Comparison of ENCODE assay signal across 15 mouse cellular contexts in genomic region chr5:24018621-24019261, GRCm38 (mm10). TPM values are rescaled to one million over a fixed set of nuclear protein-coding genes. Genes with fewer than 3 reads are reported as not detected.
A peak's percentile ranks its signal among the peaks of the same experiment; 100 is the strongest.
DNase-seq lines count a peak whose midpoint lies in the region; ATAC-seq lines count a peak whose summit lies in the region.
"Had no signal": no experiment of that assay in that cellular context is flagged by ENCODE, and none has a peak within 500 bp of the region (broad histone marks: within the 10 kb centered on the region; RNA-seq: fewer than 3 reads in every experiment).

No protein-coding gene starts in this region.

- no peak overlapping the region for H3K9ac ChIP-seq in heart, embryonic 12.5 days
- no peak overlapping the region for H3K9ac ChIP-seq in hindbrain, embryonic 12.5 days
- H3K9ac ChIP-seq: embryonic facial prominence, embryonic 12.5 days; limb, embryonic 12.5 days; stomach, embryonic 15.5 days had no signal

- H3K4me3 ChIP-seq in heart, embryonic 12.5 days: no peak overlapping the region
- no peak overlapping the region for H3K4me3 ChIP-seq in hindbrain, embryonic 12.5 days
- H3K4me3 ChIP-seq in midbrain, embryonic 10.5 days: no peak overlapping the region
- H3K4me3 ChIP-seq: embryonic facial prominence, embryonic 12.5 days; heart, embryonic 10.5 days; limb, embryonic 12.5 days; stomach, embryonic 15.5 days had no signal

- H3K4me2 ChIP-seq in heart, embryonic 12.5 days: no peak overlapping the region
- H3K4me2 ChIP-seq in hindbrain, embryonic 12.5 days (replicated peaks): no peak overlapping the region
- H3K4me2 ChIP-seq: embryonic facial prominence, embryonic 12.5 days; limb, embryonic 12.5 days; stomach, embryonic 15.5 days had no signal

- no peak overlapping the region for H3K27ac ChIP-seq in heart, embryonic 12.5 days (ENCODE audit: poor library complexity, severe bottlenecking)
- peak overlapping the region; percentile 89 for H3K27ac ChIP-seq in hindbrain, embryonic 12.5 days
- peak overlapping the region; percentile 42; the same call in 1 of the 2 replicates for H3K27ac ChIP-seq in midbrain, embryonic 10.5 days (replicated peaks)
- H3K27ac ChIP-seq: embryonic facial prominence, embryonic 12.5 days; heart, embryonic 10.5 days; limb, embryonic 12.5 days; stomach, embryonic 15.5 days had no signal

- no peaks in the 10 kb centered on the region for H3K36me3 ChIP-seq in heart, embryonic 12.5 days
- H3K36me3 ChIP-seq in hindbrain, embryonic 12.5 days: no peaks in the 10 kb centered on the region
- H3K36me3 ChIP-seq in midbrain, embryonic 10.5 days: peaks cover 4% of the 10 kb centered on the region; the same call in 1 of the 2 replicates
- H3K36me3 ChIP-seq: embryonic facial prominence, embryonic 12.5 days; limb, embryonic 12.5 days; stomach, embryonic 15.5 days had no signal

- H3K27me3 ChIP-seq in heart, embryonic 12.5 days (replicated peaks): no peaks in the 10 kb centered on the region
- H3K27me3 ChIP-seq in hindbrain, embryonic 12.5 days: no peaks in the 10 kb centered on the region
- H3K27me3 ChIP-seq in midbrain, embryonic 10.5 days (ENCODE audit: low read depth, poor library complexity, severe bottlenecking): no peaks in the 10 kb centered on the region
- H3K27me3 ChIP-seq: embryonic facial prominence, embryonic 12.5 days; limb, embryonic 12.5 days; stomach, embryonic 15.5 days had no signal

- peaks cover 12% of the 10 kb centered on the region; the same call in 1 of the 2 replicates for H3K4me1 ChIP-seq in heart, embryonic 12.5 days (replicated peaks)
- H3K4me1 ChIP-seq in hindbrain, embryonic 12.5 days: peaks cover 26% of the 10 kb centered on the region
- H3K4me1 ChIP-seq in midbrain, embryonic 10.5 days: peaks cover 15% of the 10 kb centered on the region
- H3K4me1 ChIP-seq: embryonic facial prominence, embryonic 12.5 days had no signal

- ATAC-seq in heart, embryonic 12.5 days (ENCODE audit: insufficient number of reproducible peaks, low FRiP score): no peak
- peak; percentile 55; the same call in 1 of the 2 replicates for ATAC-seq in hindbrain, embryonic 12.5 days (ENCODE audit: low FRiP score)
- no peak for ATAC-seq in erythroblast, adult 5-6 weeks (replicated peaks; ENCODE audit: low FRiP score, poor library complexity, severe bottlenecking)

- H3K9me3 ChIP-seq in heart, embryonic 12.5 days (replicated peaks): no peaks in the 10 kb centered on the region
- 0 out of 2 replicates have a peak, but pooled peaks cover 2% of the 10 kb centered on the region for H3K9me3 ChIP-seq in hindbrain, embryonic 12.5 days (replicated peaks)
- 0 out of 2 replicates have a peak, but pooled peaks cover 3% of the 10 kb centered on the region for H3K9me3 ChIP-seq in midbrain, embryonic 10.5 days (replicated peaks)
- H3K9me3 ChIP-seq: embryonic facial prominence, embryonic 12.5 days; heart, embryonic 10.5 days; limb, embryonic 12.5 days; stomach, embryonic 15.5 days had no signal

- peak; percentile 74 for DNase-seq in heart, adult 11 months
- no peak for DNase-seq in midbrain, embryonic 10.5 days (ENCODE audit: low spot score)
- peak; percentile 24 for DNase-seq in retina, embryonic 14.5 days (ENCODE audit: low spot score)
- DNase-seq in right cerebral cortex, postnatal 36 days (ENCODE audit: low spot score in 2 of 2): no peak
- DNase-seq in urinary bladder, postnatal 36 days (ENCODE audit: low spot score in 2 of 2): no peak
- DNase-seq: kidney, postnatal 14 days; lung, adult 2 months; right cerebral cortex, adult 18-20 months had no signal

- 83% methylated on average over 7 of the region's 7 CpGs for WGBS in heart, embryonic 12.5 days
- WGBS in hindbrain, embryonic 12.5 days: 51% methylated on average over 7 of the region's 7 CpGs
- 87% methylated on average over 7 of the region's 7 CpGs for WGBS in midbrain, embryonic 10.5 days

RNA-seq across cellular contexts. Expression of gene Fam126a, which starts 11.7 kb away (rescaled TPM):
- polyA plus RNA-seq in heart, embryonic 12.5 days (2016; fragmentation: Nextera tagmentation; extraction: Ambion mirVana): 51.5 and 51.7 TPM in 2 replicates
- polyA plus RNA-seq in hindbrain, embryonic 12.5 days (2016; fragmentation: Nextera tagmentation; extraction: Ambion mirVana): 49.5 and 50.0 TPM in 2 replicates
- 24.6 and 26.7 TPM in 2 replicates for polyA plus RNA-seq in midbrain, embryonic 10.5 days (2016; fragmentation: Nextera tagmentation; extraction: Ambion mirVana)
- total RNA-seq in erythroblast, adult 5-6 weeks (2015; ENCODE audit: low replicate concordance): 255 and 281 TPM in 2 replicates
- 210 and 266 TPM in 2 replicates for total RNA-seq in erythroblast, adult 5-6 weeks (2017; ENCODE audit: low replicate concordance)

Comparison
In these comparisons a context has a peak if more than half of its experiments do, and no peak if none do; other contexts are left out.
1. DNase-seq: peak in heart, adult 11 months (single experiment) and retina, embryonic 14.5 days (single experiment); none in midbrain, embryonic 10.5 days (single experiment), right cerebral cortex, postnatal 36 days (0 of 2) and urinary bladder, postnatal 36 days (0 of 2).